Mouse (Mus musculus): ENCODE results near the gene Tmem127.
"Not testable (repeated sequence)": the region's sequence is repeated elsewhere in the genome, so short reads cannot be mapped to it uniquely, and the experiment has no call there.

Gene Tmem127

DNA sequence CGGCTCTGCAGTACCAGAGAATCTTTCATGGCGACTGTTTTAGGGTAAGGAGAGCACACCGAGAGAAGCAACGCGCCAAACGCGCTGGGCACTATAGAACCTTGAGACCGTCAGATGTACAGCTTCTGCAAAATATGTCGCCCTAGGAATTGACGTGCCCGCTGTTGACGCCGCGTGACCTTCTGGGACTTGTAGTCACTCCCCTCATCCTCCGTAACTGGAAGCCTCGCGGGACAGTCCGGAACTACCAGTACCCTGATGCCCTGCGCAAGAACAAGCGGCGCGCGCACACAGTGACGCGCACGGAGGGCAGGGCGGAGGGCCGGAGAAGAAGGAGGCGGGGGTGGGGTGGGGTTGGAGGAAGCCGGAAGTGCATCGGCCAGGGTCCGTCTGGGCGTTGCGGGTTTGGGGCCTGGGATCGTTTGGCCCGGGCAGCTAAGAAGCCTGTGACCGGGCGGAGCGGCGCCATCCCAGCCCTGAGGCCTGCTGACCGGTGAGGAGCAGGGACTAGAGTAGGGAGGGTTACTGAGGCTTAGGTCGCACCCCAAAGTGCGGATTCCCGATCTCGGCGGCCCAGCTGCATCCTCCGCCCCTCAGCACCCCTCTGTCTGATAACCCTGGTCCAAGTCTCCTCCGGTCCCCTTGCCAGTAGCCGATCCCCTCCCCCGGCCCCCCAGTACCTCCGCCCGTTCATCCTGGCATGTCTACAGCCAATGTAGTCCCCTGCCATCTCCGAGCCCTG is at the start of gene Tmem127, which contains the start of gene Ciao1:
Gene Tmem127 (plus strand): TSS at position 317 of the 742 bp plus-strand sequence.
Gene Ciao1 (minus strand): TSS at position 225 of the 742 bp plus-strand sequence.
- peak; percentile 97 for DNase-seq (ENCODE audit: low spot score in 2 of 2)

DNA sequence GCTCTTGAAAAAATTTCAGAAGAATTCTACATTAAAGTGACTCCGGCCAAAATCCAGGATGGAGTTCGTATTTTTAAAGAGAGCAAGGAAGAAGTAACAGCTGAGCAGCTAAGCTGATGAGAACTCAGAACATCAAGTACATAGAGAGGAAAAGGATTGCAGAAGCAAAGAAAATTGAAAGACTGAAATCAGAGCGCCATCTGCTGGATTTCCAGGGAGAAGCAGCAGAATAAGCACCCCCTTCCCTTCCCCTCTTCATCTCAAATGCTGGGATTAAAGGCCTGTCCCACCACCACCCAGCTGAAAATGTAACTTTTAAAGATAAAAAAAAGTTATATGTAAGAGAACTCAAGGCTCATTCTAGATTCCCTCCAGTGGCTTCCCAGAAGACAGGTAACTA is 42.8 kb upstream of the Tmem127 start:
- DNase-seq (ENCODE audit: low spot score in 2 of 2): peak; percentile 28 to 47

DNA sequence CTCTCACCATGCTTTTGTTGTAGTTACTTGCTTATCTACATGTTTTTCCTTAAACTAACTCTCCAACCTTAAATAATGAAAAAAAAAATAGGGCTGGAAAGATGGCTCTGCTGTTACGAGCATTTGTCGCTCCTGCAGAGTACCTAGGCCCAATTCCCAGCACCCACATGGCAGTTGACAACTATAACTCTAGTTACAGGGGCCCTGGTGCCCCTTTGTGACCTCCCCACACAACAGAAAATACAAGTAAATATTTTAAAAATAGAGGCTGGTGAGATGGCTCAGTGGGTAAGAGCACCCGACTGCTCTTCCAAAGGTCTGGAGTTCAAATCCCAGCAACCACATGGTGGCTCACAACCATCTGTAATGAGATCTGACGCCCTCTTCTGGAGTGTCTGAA is 41.8 kb upstream of the Tmem127 start:
- DNase-seq (ENCODE audit: low spot score in 2 of 2): not testable (repeated sequence)

DNA sequence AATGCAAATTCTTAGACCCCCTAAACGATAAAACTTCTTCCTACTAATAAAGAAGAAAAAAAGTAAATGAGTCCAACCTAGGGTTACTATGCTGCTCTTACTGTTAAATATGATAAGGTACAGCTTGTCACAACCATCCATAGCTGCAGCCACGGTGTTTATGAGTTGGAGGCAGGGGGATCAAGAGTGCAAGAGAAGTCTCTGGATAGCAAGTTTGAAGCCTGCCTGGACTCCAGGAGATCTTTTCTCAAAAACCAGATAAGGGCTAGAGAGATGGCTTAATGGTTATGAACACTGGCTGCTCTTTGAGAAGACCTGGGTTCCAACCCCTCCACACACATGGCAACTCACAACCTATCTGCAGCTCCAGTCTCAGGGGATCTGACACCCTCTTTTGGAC is 40.8 kb upstream of the Tmem127 start:
- DNase-seq (ENCODE audit: low spot score in 2 of 2): no peak

DNA sequence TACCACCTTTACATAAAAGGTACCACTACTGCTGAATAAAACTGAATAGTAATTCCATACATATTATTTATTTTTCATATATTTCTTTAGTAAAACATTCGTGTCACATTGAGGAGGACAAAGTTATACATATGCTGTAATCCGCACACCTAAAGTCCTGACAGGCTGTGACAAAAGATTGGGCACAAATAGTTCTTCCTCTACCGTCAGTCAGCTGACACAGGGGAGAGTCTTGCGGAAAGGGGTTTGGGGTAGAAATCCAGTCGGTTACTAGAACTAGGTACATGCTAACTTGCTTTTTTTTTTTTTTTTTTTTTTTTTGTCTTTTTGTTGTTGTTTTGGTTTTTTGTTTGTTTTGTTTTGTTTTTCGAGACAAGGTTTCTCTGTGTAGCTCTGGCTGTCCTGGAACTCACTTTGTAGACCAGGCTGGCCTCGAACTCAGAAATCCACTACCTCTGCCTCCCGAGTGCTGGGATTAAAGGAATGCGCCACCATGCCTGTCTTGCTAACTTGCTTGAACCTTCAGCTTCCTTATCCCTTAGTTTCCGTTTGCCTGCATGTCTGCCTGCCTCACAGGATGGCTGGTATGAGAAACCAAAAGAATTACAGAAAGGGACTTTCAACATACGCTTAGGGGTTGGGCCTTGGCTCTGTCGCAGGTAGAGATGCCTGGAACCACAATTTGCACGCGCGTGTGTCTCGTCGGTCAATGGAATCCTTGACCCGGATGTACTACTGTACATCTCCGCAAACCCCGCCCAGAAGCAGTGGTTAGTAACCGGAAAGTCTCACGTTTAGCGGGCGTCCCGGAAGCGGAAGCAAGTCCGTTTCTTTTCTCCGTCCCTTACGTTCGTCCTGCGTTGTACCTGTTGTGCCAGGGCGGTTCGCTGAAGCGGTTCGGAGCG is 39.9 kb upstream of the Tmem127 start, which contains the start of the genes 1810024B03Rik and Snrnp200:
Gene 1810024B03Rik (minus strand): TSS at position 734 of the 905 bp plus-strand sequence.
Gene Snrnp200 (plus strand): TSS at position 840 of the 905 bp plus-strand sequence.
- peak; percentile 87 to 94 for DNase-seq (ENCODE audit: low spot score in 2 of 2)

DNA sequence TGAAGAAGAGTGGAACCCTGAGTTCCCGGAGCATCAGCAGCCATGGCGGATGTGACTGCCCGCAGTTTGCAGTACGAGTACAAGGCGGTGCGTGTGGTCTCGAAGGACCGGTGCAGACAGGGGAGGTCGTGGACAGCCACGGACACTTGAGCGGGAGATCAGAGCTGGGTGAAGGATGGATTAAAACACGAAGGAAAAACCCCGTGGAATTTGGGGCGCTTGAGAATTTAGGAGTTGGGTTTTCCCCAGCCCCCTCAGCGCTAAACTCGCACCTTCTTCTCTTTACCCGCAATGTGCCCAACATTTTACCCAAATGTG is 39.3 kb upstream of the Tmem127 start:
- DNase-seq (ENCODE audit: low spot score in 2 of 2): no peak

DNA sequence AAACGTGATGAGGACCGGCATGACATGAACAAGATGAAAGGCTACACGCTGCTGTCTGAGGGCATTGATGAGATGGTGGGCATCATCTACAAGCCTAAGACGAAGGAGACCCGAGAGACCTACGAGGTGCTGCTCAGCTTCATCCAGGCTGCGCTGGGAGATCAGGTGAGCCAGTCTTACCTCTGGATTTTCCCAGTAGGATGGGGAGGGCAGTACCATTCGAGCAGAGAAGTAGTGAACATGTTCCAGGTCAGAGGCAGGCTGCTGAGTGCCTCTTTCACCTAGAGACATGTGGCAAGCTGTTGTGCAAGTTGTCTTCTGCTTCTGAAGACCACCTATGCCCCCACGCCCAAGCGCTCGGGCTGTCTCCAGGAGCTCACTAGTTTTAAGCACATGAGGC is 37.0 kb upstream of the Tmem127 start:
- no peak for DNase-seq (ENCODE audit: low spot score in 2 of 2)

DNA sequence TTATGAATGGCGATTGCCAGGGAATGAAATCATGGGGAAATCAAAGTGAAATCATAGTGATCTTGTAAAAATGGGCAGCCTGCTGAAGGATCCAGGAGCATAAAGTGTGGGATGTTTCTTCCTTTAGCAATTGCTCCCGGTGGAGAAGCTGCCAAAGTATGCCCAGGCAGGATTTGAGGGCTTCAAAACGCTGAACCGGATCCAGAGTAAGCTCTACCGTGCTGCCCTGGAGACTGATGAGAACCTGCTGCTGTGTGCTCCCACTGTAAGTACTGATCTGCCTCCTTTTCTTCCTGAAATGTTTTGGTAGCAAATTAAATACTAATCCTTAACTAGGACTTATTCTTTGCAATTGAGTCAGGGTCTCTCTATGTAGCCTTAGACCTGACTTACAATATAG is 30.0 kb upstream of the Tmem127 start:
- no peak for DNase-seq (ENCODE audit: low spot score in 2 of 2)

DNA sequence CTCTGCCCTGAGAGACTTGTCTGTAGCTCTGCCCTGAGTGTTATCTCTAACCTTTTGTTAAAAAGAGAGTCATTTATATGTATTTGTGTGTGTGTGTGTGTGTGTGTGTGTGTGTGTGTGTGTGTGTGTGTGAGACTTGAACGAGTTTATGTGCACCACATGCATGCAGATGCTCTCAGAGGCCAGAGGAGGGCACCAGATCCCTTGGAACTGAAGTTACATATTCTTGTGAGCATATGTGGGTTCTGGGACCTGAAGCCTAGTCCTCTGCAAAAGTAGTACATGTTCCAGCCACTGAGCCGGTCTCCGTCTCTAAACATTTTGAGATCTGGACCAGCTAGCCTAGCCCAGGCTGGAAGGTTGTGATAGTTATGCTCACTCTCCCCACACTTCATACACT is 22.4 kb upstream of the Tmem127 start:
- no peak for DNase-seq (ENCODE audit: low spot score in 2 of 2)

DNA sequence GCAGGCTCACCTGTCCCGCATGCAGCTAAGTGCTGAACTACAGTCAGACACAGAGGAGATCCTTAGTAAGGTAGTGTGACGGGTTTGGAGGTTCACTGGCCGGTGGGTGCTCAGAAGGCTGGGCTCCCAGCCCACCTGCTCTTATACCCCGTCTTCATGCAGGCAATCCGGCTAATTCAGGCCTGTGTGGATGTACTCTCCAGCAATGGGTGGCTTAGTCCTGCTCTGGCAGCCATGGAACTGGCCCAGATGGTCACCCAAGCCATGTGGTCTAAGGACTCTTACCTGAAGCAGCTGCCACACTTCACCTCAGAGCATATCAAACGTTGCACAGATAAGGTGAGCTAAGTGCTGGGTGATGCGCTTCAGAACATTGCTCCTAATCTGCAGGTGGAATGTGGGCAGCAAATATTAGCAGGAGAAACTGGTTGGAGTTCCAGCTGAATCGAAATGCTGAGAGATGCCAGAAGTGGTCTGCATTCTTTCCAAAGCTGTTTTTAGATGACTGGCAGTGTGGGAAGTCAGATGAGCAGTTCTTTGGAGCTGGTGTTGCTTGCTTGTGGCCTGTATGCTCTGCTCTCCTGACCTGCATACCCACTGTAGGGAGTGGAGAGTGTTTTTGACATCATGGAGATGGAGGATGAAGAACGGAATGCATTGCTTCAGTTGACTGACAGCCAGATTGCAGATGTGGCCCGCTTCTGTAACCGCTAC is 9.7 kb upstream of the Tmem127 start:
- DNase-seq (ENCODE audit: low spot score in 2 of 2): no peak

DNA sequence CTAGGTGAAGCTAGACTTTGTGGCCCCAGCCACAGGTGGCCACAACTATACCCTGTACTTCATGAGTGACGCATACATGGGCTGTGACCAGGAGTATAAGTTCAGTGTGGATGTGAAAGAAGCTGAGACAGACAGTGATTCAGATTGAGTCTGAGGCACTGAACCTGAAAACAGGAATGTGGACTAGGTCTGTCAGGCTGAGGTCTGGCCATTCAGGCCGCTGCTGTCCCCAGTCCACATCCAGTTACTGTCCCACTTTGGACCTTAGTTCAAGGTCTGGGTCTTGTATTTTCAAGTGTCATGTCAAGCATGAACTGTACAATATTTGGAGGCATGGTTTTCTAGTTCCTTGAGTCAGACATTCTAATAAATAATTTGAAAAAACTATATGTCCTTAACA is 7.6 kb upstream of the Tmem127 start:
- no peak for DNase-seq (ENCODE audit: low spot score in 2 of 2)

DNA sequence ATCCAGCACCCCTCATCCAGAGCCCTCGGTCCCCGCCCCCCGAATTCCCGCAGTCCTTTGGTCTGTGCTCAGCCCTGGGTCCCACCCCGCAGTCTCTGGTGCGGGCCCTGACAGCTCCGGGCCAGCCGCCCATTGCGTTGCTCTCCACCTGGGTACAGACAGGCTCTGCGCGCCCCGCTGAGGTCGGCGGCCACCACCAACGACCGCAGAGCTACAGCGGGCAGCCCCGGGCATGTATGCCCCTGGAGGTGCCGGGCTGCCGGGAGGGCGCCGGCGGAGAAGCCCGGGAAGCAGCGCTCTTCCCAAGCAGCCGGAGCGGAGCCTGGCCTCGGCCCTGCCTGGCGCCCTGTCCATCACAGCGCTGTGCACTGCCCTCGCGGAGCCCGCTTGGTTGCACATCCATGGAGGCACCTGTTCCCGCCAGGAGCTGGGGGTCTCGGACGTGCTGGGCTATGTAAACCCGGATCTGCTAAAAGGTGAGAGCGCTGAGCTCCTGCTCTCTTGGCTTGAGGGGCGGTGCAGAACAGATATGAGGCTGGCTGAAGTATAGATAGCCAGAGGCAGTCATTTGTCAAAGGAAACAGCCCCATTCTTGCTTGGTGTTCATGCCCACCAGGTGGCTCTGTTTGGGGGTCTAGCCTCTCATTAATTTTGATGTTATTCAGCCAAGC is 761 bp downstream of the Tmem127 start:
- peak in 1 of 2 experiments; percentile 23 for DNase-seq (ENCODE audit: low spot score in 2 of 2)

DNA sequence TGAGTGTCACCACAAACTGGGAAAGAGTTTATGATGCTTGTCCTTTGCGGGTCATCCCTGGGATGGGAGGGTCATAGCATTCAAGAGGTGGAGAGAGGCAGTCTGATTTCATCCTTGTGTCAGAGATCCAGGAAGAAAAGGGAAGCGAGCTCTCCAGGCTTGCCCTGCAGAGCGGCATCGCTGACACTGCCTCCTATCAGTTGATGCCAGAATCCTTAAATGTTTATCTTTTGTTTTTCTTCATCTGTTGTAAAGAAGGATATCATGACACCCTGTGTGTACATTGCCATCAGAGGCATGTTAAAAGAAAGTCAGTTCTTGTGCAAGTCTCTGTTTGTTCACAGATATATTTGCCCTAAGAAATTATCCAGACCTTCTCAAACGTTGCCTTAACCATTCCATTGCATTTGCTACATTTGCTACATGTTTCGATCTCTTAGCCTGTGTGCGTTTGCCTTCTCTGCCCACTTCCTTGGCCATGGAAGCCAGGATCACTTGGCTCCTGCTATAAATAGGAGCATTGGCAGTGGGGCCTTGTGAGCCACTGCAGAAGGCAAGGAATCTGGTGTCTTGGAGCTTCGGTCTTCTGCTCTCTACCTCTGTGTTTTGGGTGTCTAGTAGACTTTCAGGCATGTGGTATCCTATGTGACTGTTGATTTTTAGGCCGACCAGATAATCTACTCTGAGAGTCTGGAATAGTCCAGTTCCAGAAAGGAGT is 2.7 kb downstream of the Tmem127 start:
- DNase-seq (ENCODE audit: low spot score in 2 of 2): no peak

DNA sequence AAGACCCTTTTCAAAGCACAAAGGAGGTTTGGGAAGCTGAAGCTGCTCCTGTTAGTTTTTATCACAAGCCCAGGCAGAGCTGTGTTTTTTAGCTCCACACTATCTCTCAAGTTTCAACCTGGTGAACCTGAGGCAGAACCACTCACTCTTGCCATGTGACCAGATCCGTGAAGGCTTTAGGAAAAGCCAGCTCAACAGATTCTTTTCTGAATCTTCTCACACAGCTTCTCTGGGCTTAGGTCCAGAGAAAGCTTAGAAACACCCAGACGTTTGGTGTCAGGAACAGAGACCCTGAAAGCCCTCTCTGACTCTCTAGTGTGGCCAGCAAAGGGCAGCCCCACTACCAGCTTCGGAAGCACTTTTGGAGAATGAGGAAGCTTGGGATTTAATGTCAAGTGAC is 3.7 kb downstream of the Tmem127 start:
- no peak for DNase-seq (ENCODE audit: low spot score in 2 of 2)

DNA sequence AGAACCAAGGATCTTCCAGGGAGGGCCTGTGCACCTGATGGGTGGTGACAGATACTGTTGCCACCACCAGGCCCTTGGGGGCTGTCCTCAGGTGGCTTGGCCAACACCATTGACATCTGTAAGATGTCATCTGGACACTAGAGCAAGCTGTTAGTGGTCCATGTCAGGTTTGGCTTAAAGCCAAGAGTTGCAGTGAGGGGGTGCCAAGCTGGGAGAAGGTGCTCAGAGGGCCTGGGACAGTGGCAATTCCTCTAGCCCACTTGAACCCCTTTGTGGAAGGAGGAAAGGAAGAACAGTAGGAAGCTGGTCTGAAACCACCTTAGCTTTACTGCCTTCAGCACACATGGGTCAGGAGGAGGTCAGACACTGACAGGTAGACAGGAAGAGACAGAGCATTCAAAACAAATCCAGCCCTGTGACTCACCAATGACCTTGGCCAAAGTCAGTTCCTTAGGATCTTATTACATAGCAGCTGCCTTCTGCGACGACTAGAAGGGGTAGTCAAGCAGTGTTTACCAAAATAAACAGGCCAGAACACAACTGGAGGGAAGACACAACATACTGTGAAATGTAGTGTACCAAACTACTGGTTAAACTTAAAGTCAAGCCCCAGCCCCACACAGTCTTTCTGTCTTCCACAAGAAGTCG is 4.3 kb downstream of the Tmem127 start:
- peak in 1 of 2 experiments; percentile 20 for DNase-seq (ENCODE audit: low spot score in 2 of 2)

DNA sequence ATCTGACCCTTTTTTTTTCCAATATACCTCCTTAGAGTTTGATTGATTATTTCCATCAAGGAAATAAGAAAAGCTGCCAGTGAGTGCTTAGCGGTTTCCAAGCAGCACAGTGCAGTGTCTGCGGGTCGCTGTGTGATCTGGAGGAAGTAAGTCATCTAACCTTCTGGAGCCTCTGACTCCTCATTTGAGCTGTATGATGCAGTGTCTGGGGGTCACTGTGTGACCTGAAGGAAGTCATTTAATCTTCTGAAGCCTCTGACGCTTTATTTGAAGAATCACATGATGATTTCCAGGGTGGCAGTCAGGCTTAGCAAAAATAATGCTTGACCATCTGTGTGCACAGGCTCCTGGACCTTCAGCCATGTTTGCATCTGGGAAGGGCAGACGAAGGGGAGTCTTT is 5.1 kb downstream of the Tmem127 start:
- DNase-seq (ENCODE audit: low spot score in 2 of 2): no peak

DNA sequence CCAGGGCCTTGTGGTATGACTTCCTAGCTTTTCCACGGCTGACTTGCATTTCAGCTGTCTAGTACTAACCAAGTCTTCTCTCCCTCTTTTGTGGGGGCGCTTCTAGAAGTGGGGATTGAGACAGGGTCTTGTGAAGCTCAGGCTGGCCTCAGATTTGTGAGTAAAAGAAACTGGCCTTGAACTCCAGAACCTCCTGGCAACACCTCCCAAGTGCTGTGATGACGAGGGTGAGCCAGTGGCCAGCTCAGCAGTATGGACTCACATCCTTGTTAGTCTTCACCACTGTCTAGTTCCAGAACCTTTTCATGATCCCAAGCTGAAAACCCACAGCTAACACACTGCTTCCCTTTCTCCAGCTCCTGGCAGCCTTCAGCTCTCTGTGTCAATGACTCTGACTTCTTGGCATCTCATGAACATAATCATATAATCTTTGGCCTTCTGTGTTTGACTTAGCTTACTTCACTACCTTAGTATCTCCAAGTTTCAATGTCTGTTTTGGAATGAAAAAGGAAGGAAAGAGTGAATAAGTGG is 7.0 kb downstream of the Tmem127 start:
- no peak for DNase-seq (ENCODE audit: low spot score in 2 of 2)

DNA sequence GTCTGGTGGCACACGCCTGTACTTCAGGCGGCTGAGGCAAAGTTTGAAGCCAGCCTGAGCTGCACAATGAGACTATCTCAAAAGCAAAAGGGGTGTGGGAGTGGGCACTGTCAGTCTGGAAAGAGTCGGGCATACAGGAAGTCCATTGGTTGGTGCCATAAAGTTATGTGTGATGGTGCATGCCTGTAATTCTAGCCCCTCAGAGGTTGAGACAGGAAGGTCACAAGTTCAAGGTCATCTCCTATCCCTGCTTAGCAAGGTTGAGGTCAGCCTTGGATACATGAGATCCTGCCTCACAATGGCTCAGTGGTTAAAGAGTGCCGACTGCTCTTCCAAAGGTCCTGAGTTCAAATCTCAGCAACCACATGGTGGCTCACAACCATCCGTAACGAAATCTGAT is 7.6 kb downstream of the Tmem127 start:
- DNase-seq (ENCODE audit: low spot score in 2 of 2): no peak

DNA sequence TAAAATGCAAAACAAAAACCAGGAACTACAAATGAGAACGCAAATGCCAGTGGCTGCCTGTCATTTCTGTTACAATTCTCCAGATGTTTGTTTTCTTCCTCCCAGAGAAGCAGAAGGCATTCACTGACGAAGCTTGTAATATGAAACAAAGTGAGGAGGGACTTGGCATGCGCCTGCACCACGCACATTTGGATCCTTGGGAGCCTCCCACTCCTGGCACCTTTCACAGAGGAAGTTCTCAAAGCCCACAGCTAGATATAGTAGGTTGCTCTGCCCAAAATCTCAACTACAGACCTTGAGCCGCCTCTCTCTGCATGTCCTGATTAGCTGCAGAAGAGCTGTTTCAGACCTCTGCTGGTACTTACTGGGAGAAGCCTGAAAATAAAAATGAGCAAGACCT is 11.6 kb downstream of the Tmem127 start:
- DNase-seq (ENCODE audit: low spot score in 2 of 2): peak; percentile 71 to 74

DNA sequence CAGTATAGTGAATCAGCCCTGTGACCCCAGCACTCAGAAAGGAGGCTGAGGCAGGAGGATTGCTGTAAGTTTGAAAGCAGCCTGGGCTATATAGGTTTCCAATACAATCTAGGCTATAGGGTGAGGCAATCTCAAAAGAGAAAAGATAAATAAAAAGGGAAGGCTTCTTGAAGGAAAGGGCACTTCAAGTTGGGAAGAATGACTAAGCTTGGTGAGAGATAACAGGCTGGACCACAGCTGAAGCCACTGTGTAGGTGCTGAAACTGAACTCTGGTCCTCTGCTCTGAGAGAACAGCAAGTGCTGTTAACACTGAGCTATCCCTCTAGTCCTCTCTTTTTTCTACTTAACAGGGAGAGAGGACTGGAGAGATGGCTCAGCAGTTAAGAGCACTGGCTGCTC is 14.8 kb downstream of the Tmem127 start:
- DNase-seq (ENCODE audit: low spot score in 2 of 2): no peak

Measured in heart, adult 9 months (tissue).